Mouse (Mus musculus): ENCODE results near the gene Vmn2r32.
"Not testable (repeated sequence)": the region's sequence is repeated elsewhere in the genome, so short reads cannot be mapped to it uniquely, and the experiment has no call there.

Vmn2r32 gene

DNA sequence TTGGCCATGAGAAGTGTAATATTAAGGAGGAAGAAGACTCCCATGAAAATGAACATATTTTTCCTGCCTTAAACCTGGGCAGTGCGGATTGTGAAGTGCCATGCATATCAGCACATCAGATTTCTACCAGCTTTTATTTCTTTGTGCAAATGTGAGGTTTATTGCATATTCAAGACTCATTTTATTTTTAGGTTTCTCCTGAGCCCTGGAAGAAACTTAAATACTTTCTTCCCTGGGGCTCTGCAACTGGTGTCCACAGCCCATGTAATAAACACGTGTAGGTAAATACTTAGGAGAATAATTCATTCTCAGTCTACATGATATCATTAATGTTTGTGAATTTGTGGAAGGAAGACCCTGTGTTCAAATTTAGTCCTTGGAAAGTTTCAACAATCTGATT lies at the start of gene Vmn2r32:
TSS of gene Vmn2r32 (minus strand) at position 101 of the 400 bp plus-strand sequence.
- DNase-seq (ENCODE audit: low read depth, low spot score): not testable (repeated sequence)
